Mouse (Mus musculus): ENCODE data around the gene Slc17a8. TPM values are rescaled to one million over a fixed set of nuclear protein-coding genes. Genes with fewer than 3 reads are reported as not detected.
"Not testable (repeated sequence)": the region's sequence is repeated elsewhere in the genome, so short reads cannot be mapped to it uniquely, and the experiment has no call there.

The Slc17a8 gene
- polyA plus RNA-seq, 1 experiment = not detected

DNA sequence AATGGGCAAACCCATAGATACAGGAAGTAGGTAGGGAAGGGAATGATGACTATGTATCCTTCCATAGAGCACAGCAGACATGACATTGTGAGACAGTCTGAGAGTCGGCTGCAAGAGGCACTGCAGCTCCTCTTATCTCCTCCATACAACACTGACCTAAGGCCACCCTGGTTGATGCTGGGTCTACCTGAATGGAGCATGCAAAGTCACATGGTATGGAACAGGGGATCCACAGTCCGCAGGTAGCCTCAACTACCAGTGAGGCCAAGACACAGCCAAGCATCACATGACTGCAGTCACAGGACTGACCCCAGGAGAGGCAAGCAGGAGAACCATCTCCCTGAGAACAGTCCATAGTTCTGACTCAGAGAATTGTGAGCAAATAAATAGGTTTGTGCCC, 53.7 kb downstream of the Slc17a8 start:
- Histone ChIP-seq H3K27me3 (replicated peaks) (no peaks in the 10 kb centered on the region), H3K4me3 (replicated peaks) (peak overlapping the region; percentile 23), H3K36me3 (replicated peaks; ENCODE audit: low read length) (peaks cover 11% of the 10 kb centered on the region), H3K9me3 (peaks cover 14% of the 10 kb centered on the region), H3K4me1 (peaks cover 4% of the 10 kb centered on the region)
- TF ChIP-seq GATA1 (IDR thresholded peaks at IDR 0.05; ENCODE audit: borderline replicate concordance, low read length) = no peak
- TF ChIP-seq FLI1 (IDR thresholded peaks at IDR 0.05; ENCODE audit: low read length) = no peak

DNA sequence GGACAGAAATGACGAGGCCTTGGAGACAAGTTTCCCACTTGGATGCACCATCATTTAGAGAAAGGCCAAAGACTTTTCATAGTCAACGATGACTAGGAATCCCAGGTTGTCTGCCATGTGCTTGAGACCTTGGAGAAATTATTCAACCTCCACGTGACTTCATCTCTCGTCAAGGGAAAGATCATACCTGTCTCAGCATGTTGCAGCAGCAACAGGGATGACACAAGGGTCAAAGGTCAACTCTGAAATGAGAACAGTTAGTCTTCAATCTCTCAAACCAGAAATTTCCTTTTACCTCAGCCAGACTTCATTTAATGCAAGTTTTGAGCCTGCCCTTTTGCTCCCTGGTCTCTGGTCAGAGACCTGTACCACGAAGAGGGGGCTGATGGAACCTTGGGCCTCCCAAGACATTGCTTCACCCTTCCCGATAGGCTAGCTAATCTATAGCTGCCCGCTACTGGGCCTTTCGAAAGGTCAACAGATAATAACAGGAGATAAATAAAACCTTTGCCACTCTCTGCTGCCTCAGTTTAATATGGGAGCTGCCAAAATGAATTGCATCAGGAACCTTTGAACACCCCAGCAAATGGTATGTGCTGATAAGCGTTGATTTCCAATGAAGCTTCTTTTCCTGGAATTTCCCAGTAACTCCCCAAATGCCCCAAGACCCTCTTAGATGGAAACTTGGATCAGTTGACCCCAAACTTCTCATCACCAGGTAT, 55.6 kb downstream of the Slc17a8 start:
- H3K36me3 ChIP-seq (replicated peaks; ENCODE audit: low read length) = peaks cover 11% of the 10 kb centered on the region
- TF ChIP-seq FLI1 (IDR thresholded peaks at IDR 0.05; ENCODE audit: low read length) (no peak), GATA1 (IDR thresholded peaks at IDR 0.05; ENCODE audit: borderline replicate concordance, low read length) (no peak)
- peaks cover 6% of the 10 kb centered on the region for H3K4me1 ChIP-seq
- H3K4me3 ChIP-seq (replicated peaks) = no peak overlapping the region
- peaks cover 14% of the 10 kb centered on the region for H3K9me3 ChIP-seq
- H3K27me3 ChIP-seq (replicated peaks) = no peaks in the 10 kb centered on the region

DNA sequence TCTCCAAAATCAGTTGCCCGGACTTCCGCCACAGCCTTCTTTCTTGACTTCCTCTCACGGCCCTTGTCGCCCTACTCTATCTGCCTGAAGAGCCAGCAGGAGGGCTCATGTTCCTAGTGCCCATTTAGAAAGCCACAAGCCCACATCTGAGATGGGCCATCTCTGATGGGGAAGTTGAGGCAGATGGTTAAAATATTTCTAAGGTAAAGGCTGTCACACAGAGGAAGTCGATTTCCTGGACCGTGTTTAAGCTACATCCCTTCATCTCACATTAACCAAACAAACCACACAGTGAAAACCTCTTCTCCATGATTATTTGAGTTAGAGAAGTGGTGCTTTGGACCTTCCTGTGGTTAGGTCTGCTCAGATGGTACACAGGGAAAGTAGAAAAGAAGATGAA, 58.9 kb downstream of the Slc17a8 start:
- no peaks in the 10 kb centered on the region for H3K9me3 ChIP-seq

DNA sequence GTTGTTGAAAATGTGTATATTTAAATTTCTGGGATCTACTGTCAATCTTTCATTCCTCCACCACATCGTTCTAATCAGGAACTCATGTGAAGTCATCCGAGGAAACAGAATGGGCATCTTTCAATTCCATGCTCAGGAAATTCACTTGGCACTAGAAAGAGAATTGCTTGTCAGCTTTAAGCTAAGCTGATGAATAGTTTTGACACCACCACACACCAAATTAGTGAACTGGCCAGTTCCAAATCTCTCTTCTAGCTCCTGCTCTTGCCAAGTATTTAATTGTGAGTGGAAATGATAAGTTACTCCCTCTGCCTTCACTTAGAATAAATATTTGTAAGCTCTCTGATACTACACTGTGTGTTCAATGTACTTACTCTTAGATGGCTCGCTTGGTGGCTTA, 61.7 kb downstream of the Slc17a8 start:
- Histone ChIP-seq H3K4me3 (replicated peaks) (no peak overlapping the region), H3K27me3 (replicated peaks) (no peaks in the 10 kb centered on the region), H3K4me1 (peaks cover 8% of the 10 kb centered on the region; the same call in 1 of the 2 replicates), H3K9me3 (no peaks in the 10 kb centered on the region), H3K36me3 (replicated peaks; ENCODE audit: low read length) (no peaks in the 10 kb centered on the region)
- TF ChIP-seq GATA1 (IDR thresholded peaks at IDR 0.05; ENCODE audit: borderline replicate concordance, low read length) (no peak), FLI1 (IDR thresholded peaks at IDR 0.05; ENCODE audit: low read length) (no peak)

More for the DNA sequence above, 58.9 kb downstream of the Slc17a8 start:
- no peaks in the 10 kb centered on the region for H3K36me3 ChIP-seq (replicated peaks; ENCODE audit: low read length)
- no peak overlapping the region for H3K4me3 ChIP-seq (replicated peaks)
- no peaks in the 10 kb centered on the region for H3K27me3 ChIP-seq (replicated peaks)
- H3K4me1 ChIP-seq = peaks cover 8% of the 10 kb centered on the region
- TF ChIP-seq GATA1 (IDR thresholded peaks at IDR 0.05; ENCODE audit: borderline replicate concordance, low read length) = no peak
- TF ChIP-seq FLI1 (IDR thresholded peaks at IDR 0.05; ENCODE audit: low read length) = no peak

DNA sequence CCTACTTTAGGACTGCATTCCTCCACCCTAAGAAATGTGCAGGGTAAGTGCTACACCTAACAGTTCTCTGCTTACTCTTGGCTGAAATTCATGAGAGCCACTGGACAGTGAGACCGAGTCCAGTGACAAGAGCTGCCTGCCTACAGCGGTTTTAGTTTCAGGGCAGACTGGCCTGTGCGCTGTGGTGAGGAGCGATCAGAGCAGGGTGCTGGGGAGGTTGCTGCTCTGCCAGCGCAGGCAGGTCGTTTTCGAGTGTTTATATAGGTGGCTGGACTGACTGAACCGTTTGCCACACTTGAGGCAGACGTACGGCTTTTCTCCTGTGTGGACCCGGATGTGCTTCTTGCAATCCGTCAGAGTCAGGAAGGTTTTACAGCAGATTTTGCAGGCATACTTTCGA, 66.2 kb downstream of the Slc17a8 start:
- not testable (repeated sequence) for H3K4me3 ChIP-seq (replicated peaks); H3K9me3 ChIP-seq; H3K27me3 ChIP-seq (replicated peaks); H3K36me3 ChIP-seq (replicated peaks; ENCODE audit: low read length); H3K4me1 ChIP-seq

DNA sequence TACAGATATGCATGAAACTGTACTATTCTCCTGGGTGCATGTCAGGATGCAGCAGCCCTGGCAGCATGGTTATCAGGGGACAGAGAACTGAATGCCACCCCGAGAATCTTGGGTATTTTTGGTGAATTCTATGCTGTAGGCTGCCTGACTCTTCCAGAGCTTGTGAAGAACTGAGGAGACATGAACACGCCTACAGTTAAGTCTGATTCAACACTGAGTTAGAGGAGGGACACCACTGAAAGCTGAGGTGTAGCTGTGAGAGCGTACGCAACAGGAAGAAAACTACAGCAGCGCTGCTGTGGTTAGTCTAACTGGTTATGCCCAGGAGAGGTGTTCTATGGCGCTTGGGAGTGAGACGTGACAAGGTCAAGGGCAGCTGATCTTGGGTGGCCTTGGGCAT, 67.2 kb downstream of the Slc17a8 start:
- H3K4me1 ChIP-seq; H3K4me3 ChIP-seq (replicated peaks); H3K36me3 ChIP-seq (replicated peaks; ENCODE audit: low read length); H3K27me3 ChIP-seq (replicated peaks); H3K9me3 ChIP-seq: not testable (repeated sequence)

DNA sequence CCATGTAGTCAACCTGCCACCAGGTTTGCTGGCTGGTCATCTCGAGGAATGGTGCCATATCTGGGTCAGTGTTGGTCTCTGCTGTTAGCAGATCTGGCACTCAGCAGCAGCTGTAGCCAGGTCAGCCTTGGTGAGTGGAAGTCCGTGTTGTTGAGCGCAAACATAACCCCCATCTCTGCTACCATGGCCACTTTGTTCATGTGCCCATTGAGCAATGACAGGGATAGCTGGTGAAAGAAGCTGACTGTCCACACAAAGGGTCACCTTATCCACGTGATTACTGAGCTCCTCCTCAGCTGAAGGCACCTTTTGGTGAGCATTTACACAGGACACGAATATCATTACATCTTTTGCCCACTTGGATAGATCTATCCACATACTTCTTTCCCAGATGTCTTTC, 68.0 kb downstream of the Slc17a8 start:
- H3K9me3 ChIP-seq = no peaks in the 10 kb centered on the region
- H3K36me3 ChIP-seq (replicated peaks; ENCODE audit: low read length) = no peaks in the 10 kb centered on the region
- TF ChIP-seq FLI1 (IDR thresholded peaks at IDR 0.05; ENCODE audit: low read length) (no peak), GATA1 (IDR thresholded peaks at IDR 0.05; ENCODE audit: borderline replicate concordance, low read length) (no peak)
- no peak overlapping the region for H3K4me3 ChIP-seq (replicated peaks)
- no peaks in the 10 kb centered on the region for H3K27me3 ChIP-seq (replicated peaks)
- H3K4me1 ChIP-seq = no peaks in the 10 kb centered on the region

DNA sequence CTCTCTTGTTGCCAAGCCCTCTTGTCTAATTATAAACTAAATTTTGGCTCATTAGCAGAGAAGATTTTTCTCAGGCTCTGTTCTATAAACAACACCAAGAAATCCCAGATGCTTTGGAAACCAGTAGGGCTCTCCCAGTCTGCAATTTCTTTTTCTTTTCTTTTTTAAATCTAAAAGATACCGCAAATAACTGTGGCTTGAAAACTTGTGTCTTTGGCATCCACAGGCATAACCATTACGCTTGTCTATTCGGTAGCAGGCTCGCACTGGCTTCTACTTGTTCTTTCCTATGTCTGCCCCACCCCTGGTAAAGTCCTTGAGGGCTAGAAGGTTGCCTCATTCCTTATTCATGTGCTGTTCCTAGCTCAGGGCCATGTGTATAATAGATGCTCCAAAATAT, 69.4 kb downstream of the Slc17a8 start:
- TF ChIP-seq GATA1 (IDR thresholded peaks at IDR 0.05; ENCODE audit: borderline replicate concordance, low read length) (no peak), FLI1 (IDR thresholded peaks at IDR 0.05; ENCODE audit: low read length) (no peak)

DNA sequence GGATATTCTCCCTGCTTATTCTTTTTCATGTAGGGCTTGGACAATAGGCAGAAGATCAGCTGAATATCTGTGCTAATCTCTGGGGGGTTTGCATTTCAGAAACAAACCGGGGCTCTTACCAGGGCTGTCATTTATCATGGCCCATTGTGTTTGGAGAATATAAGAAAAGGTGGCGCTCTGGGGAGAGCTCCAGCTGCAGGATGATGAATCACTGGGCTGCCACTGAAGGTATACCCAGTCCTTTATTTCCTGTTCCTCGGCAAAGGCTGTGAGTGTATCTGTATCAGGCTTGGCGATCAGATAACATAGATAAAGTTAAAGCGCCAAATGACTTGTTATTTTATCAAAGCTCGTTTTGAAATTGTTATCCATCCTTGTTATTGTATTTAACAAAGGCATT, 73.0 kb downstream of the Slc17a8 start:
- Histone ChIP-seq H3K4me1 (peaks cover 16% of the 10 kb centered on the region), H3K4me3 (replicated peaks) (no peak overlapping the region), H3K9me3 (no peaks in the 10 kb centered on the region), H3K27me3 (replicated peaks) (no peaks in the 10 kb centered on the region), H3K36me3 (replicated peaks; ENCODE audit: low read length) (no peaks in the 10 kb centered on the region)
- no peak for TF ChIP-seq FLI1 (IDR thresholded peaks at IDR 0.05; ENCODE audit: low read length)
- no peak for TF ChIP-seq GATA1 (IDR thresholded peaks at IDR 0.05; ENCODE audit: borderline replicate concordance, low read length)

More for the DNA sequence above, 69.4 kb downstream of the Slc17a8 start:
- no peaks in the 10 kb centered on the region for H3K27me3 ChIP-seq (replicated peaks)
- H3K9me3 ChIP-seq = no peaks in the 10 kb centered on the region
- H3K4me1 ChIP-seq = peaks cover 1% of the 10 kb centered on the region; the same call in 1 of the 2 replicates
- no peaks in the 10 kb centered on the region for H3K36me3 ChIP-seq (replicated peaks; ENCODE audit: low read length)
- no peak overlapping the region for H3K4me3 ChIP-seq (replicated peaks)

DNA sequence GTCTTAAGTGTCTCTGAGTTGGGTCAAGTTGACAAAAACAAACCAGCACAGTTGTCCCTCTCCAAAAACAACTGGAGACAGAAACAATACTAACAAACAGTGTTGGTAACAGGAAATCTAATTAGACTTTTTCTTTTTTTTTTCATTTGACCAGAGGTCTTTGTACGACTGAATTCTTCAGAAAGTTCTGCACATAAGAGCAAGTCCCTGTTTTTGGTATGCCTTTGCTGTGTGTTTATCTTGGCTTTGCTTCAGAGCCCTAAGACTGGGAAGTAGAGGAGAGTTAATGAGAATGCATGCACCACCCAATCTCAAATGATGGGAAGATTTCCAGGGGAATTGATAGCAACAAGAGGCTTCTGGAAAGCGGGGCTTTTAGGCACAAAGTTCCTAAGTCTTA, 74.1 kb downstream of the Slc17a8 start:
- Histone ChIP-seq H3K36me3 (replicated peaks; ENCODE audit: low read length) (peaks cover 3% of the 10 kb centered on the region), H3K4me3 (replicated peaks) (no peak overlapping the region), H3K9me3 (peaks cover 6% of the 10 kb centered on the region), H3K4me1 (peaks cover 18% of the 10 kb centered on the region), H3K27me3 (replicated peaks) (no peaks in the 10 kb centered on the region)
- TF ChIP-seq GATA1 (IDR thresholded peaks at IDR 0.05; ENCODE audit: borderline replicate concordance, low read length) (no peak), FLI1 (IDR thresholded peaks at IDR 0.05; ENCODE audit: low read length) (no peak)

DNA sequence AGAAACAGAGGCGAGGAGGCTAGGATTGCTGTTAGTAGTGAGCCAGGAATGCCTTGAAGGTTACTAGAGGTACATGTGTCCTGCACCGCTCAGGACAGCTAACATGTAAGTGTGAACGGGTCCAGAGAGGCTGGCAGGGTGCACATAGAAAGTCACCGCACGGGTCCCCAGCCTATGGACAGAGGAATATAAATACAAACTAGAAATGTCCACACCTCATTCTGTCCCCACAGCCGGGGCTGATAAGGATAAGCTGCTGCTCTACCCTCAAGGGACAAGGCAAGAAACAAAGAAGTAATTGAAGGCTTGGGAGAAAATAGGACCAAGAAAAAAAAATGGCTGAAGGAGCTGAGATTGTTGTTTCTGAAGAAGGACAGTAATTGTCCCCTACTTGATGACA, 77.2 kb downstream of the Slc17a8 start:
- no peaks in the 10 kb centered on the region for H3K27me3 ChIP-seq (replicated peaks)
- peak overlapping the region; percentile 7 for H3K4me3 ChIP-seq (replicated peaks)
- peaks cover 8% of the 10 kb centered on the region for H3K9me3 ChIP-seq
- H3K36me3 ChIP-seq (replicated peaks; ENCODE audit: low read length) = peaks cover 3% of the 10 kb centered on the region
- TF ChIP-seq FLI1 (IDR thresholded peaks at IDR 0.05; ENCODE audit: low read length) = no peak
- TF ChIP-seq GATA1 (IDR thresholded peaks at IDR 0.05; ENCODE audit: borderline replicate concordance, low read length) = no peak
- peaks cover 25% of the 10 kb centered on the region for H3K4me1 ChIP-seq
